Mouse (Mus musculus): ENCODE data around the gene Cryzl1. TPM values are rescaled to one million over a fixed set of nuclear protein-coding genes. Genes with fewer than 3 reads are reported as not detected.

The Cryzl1 gene
- polyA plus RNA-seq, 1 experiment = 11.6 TPM

DNA sequence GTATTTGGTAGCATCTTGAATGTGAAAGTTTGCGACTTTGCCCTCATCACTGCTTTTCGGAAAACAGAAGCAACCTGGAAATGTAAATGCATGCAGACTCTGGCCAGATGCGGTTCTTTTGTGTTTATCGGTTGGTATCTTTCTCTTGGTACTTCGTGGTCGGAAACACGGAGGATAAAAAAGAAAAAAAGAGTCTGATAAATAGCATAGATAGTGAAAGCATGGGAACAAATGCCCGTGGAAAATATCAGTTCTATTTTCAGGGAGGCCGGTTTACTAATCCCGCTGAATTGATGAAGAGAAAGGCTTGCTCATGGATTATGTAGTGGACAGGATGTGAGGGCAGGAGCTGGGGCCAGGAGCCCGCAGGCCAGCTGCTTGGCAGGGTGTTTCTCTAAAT lies 1.7 kb upstream of the Cryzl1 start:
- H3K27ac ChIP-seq (ENCODE audit: insufficient read depth, low read length) = no peak overlapping the region
- peaks cover 5% of the 10 kb centered on the region; the same call in 1 of the 2 replicates for H3K4me1 ChIP-seq (ENCODE audit: control insufficient read depth, insufficient read depth, insufficient read length)
- peaks cover 11% of the 10 kb centered on the region for H3K27me3 ChIP-seq (ENCODE audit: control insufficient read depth, insufficient read depth, low read length)
- no peaks in the 10 kb centered on the region for H3K36me3 ChIP-seq (ENCODE audit: control insufficient read depth, insufficient read depth, low read length)
- no peak for DNase-seq (ENCODE audit: low read depth in 1 of 2, low spot score in 2 of 2)
- TF ChIP-seq CTCF (IDR thresholded peaks at IDR 0.05; ENCODE audit: extremely low read depth, insufficient read depth, insufficient read length, insufficient replicate concordance) = no peak
- no peak for TF ChIP-seq POLR2A (IDR thresholded peaks at IDR 0.05; ENCODE audit: low read depth, low read length)
- 6% methylated on average over 11 of the region's 11 CpGs for WGBS
- H3K4me3 ChIP-seq (ENCODE audit: extremely low read depth, insufficient read depth, insufficient read length) = peak overlapping the region; percentile 91

DNA sequence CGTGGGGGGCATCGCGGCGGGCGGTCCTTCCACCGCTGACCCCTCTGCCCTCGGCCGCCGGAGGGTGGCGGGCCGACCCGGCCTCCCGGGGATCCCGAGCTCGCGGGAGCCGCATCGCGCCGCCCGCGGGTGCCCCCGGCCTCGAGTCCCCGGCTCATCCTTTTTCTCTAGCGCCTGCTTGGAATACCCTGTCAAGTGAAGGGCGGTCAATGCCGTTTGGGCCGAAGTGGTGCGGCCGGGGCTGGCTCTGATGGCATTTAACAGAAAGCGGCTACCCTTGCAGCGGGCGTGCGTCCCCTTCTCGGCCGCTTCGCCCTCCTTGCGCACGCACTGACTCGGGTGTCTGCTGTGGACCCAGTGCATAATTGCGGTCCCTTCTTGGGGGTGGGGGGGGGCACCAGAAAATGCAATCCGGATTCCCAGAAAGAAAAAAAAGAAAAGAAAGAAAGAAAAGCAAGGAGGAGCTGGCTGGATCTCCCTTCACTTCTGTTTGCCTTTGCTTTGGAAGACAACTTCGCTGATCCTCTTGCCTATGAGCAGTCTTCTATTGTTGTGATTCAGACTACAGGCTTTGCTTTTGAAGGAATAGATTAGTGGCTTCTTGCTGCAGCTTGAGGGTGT lies 1.2 kb upstream of the Cryzl1 start:
- Histone ChIP-seq H3K27me3 (ENCODE audit: control insufficient read depth, insufficient read depth, low read length) (peaks cover 11% of the 10 kb centered on the region), H3K36me3 (ENCODE audit: control insufficient read depth, insufficient read depth, low read length) (no peaks in the 10 kb centered on the region), H3K27ac (ENCODE audit: insufficient read depth, low read length) (no peak overlapping the region), H3K4me1 (ENCODE audit: control insufficient read depth, insufficient read depth, insufficient read length) (peaks cover 4% of the 10 kb centered on the region; the same call in 1 of the 2 replicates), H3K4me3 (ENCODE audit: extremely low read depth, insufficient read depth, insufficient read length) (peak overlapping the region; percentile 91)
- peak in 1 of 2 experiments; percentile 15 for DNase-seq (ENCODE audit: low read depth in 1 of 2, low spot score in 2 of 2)
- no peak for TF ChIP-seq POLR2A (IDR thresholded peaks at IDR 0.05; ENCODE audit: low read depth, low read length)
- no peak for TF ChIP-seq CTCF (IDR thresholded peaks at IDR 0.05; ENCODE audit: extremely low read depth, insufficient read depth, insufficient read length, insufficient replicate concordance)
- under 1% methylated on average over 42 of the region's 44 CpGs for WGBS

DNA sequence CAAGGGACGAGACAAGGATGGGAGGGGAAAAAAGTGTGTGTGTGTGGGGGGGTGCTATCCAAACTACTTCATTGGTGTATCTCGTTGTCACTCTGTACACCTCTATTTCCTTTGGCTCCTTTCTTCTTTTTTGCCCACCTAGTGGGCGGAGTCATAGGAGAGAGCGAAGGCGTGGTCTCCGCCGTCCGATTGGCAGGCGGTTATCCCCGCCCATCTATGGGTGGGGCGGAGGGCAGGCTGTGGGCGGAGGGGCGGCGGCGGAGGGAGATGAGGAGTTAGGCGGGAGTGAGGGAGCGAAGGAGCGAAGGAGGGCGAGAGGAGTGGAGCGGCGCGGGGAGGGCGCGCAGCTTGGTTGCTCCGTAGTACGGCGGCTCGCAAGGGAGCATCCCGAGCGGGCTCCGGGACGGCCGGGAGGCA lies 299 bp upstream of the Cryzl1 start, which contains the start of gene Itsn1:
Gene Itsn1 (plus strand): TSS at position 216 of the 417 bp plus-strand sequence.
- peak; percentile 97 to 99 for DNase-seq (ENCODE audit: low read depth in 1 of 2, low spot score in 2 of 2)
- Histone ChIP-seq H3K36me3 (ENCODE audit: control insufficient read depth, insufficient read depth, low read length) (no peaks in the 10 kb centered on the region), H3K27ac (ENCODE audit: insufficient read depth, low read length) (peak within 1 kb of the TSS; percentile 83), H3K27me3 (ENCODE audit: control insufficient read depth, insufficient read depth, low read length) (peaks cover 11% of the 10 kb centered on the region), H3K4me1 (ENCODE audit: control insufficient read depth, insufficient read depth, insufficient read length) (no peaks in the 10 kb centered on the region), H3K4me3 (ENCODE audit: extremely low read depth, insufficient read depth, insufficient read length) (peak within 1 kb of the TSS; percentile 91)
- no peak for TF ChIP-seq CTCF (IDR thresholded peaks at IDR 0.05; ENCODE audit: extremely low read depth, insufficient read depth, insufficient read length, insufficient replicate concordance)
- peak; percentile 54 for TF ChIP-seq POLR2A (IDR thresholded peaks at IDR 0.05; ENCODE audit: low read depth, low read length)
- 0% methylated on average over 24 of the region's 33 CpGs for WGBS

DNA sequence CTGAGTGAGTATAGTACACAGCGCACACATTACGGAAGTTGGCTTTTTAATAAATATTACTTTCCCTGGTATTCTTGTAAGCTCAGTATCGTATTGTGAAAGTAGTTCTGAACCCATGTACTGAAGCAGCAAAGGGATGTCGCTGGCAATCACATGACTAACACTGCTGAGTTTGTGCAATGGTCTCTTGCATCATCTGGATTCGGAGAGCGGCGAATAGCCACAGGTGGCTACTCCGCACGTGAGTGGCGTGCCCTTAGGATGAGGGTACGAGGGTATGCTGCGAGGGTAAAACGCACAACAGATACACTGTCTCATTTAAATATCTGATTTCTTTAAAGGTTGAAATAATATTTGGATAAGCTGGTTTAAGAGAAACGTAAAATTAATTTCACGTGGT lies 1.3 kb downstream of the Cryzl1 start:
- H3K27ac ChIP-seq (ENCODE audit: insufficient read depth, low read length) = no peak overlapping the region
- no peak for DNase-seq (ENCODE audit: low read depth in 1 of 2, low spot score in 2 of 2)
- H3K27me3 ChIP-seq (ENCODE audit: control insufficient read depth, insufficient read depth, low read length) = peaks cover 11% of the 10 kb centered on the region
- 90% methylated on average over 15 of the region's 15 CpGs for WGBS
- H3K36me3 ChIP-seq (ENCODE audit: control insufficient read depth, insufficient read depth, low read length) = no peaks in the 10 kb centered on the region
- no peak overlapping the region for H3K4me3 ChIP-seq (ENCODE audit: extremely low read depth, insufficient read depth, insufficient read length)
- TF ChIP-seq POLR2A (IDR thresholded peaks at IDR 0.05; ENCODE audit: low read depth, low read length) = no peak
- no peak for TF ChIP-seq CTCF (IDR thresholded peaks at IDR 0.05; ENCODE audit: extremely low read depth, insufficient read depth, insufficient read length, insufficient replicate concordance)
- no peaks in the 10 kb centered on the region for H3K4me1 ChIP-seq (ENCODE audit: control insufficient read depth, insufficient read depth, insufficient read length)

DNA sequence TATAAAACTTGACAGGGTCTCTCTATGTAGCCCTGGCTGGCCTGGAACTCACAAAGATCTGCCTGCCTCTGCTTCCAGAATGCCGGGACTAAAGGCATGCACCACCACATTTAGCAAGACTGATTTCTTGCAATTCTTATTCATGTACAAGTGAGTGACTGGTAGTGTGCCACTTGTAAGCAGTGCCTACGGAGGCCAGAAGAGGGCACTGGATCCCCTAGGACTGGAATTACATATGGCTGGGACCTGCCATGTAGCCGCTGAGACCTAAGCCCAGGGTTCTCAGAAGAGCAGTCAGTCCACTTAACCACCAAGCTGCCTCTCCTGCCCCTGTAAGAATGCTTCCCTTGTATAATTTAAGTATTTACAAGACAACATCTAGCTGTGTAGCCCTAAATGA lies 4.5 kb downstream of the Cryzl1 start:
- Histone ChIP-seq H3K4me3 (ENCODE audit: extremely low read depth, insufficient read depth, insufficient read length) (no peak overlapping the region), H3K27ac (ENCODE audit: insufficient read depth, low read length) (no peak overlapping the region), H3K36me3 (ENCODE audit: control insufficient read depth, insufficient read depth, low read length) (peaks cover 1% of the 10 kb centered on the region; the same call in 1 of the 2 replicates), H3K27me3 (ENCODE audit: control insufficient read depth, insufficient read depth, low read length) (no peaks in the 10 kb centered on the region), H3K4me1 (ENCODE audit: control insufficient read depth, insufficient read depth, insufficient read length) (no peaks in the 10 kb centered on the region)
- WGBS = 69% methylated on average over 3 of the region's 3 CpGs
- peak; percentile 26 to 56 for DNase-seq (ENCODE audit: low read depth in 1 of 2, low spot score in 2 of 2)
- no peak for TF ChIP-seq POLR2A (IDR thresholded peaks at IDR 0.05; ENCODE audit: low read depth, low read length)
- TF ChIP-seq CTCF (IDR thresholded peaks at IDR 0.05; ENCODE audit: extremely low read depth, insufficient read depth, insufficient read length, insufficient replicate concordance) = peak; percentile 61; the same call in 1 of the 2 replicates

DNA sequence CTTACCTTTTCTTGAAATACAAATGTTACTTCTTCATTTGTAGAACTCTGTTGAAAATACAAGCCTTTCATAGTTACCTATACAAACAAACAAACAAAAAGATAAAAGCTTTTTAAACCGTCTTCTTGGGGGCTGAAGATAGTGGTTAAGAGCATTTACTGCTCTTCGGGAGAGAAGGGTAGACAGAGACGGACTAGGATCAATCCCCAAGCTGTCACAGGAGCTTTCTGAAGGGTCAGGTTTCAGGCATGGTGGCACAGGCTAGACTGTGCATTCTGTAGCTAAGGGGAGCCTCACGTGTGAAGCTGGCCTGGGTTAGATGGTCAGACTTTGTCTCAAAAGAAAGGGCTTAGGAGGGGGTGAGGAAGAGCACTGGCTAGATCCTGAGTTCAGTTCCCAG lies 11.4 kb downstream of the Cryzl1 start:
- no peak for TF ChIP-seq CTCF (IDR thresholded peaks at IDR 0.05; ENCODE audit: extremely low read depth, insufficient read depth, insufficient read length, insufficient replicate concordance)
- WGBS = 81% methylated on average over 4 of the region's 4 CpGs
- peak overlapping the region; percentile 20; the same call in 1 of the 2 replicates for H3K27ac ChIP-seq (ENCODE audit: insufficient read depth, low read length)
- no peaks in the 10 kb centered on the region for H3K4me1 ChIP-seq (ENCODE audit: control insufficient read depth, insufficient read depth, insufficient read length)
- peaks cover 10% of the 10 kb centered on the region for H3K36me3 ChIP-seq (ENCODE audit: control insufficient read depth, insufficient read depth, low read length)
- no peaks in the 10 kb centered on the region for H3K27me3 ChIP-seq (ENCODE audit: control insufficient read depth, insufficient read depth, low read length)
- H3K4me3 ChIP-seq (ENCODE audit: extremely low read depth, insufficient read depth, insufficient read length) = no peak overlapping the region
- DNase-seq (ENCODE audit: low read depth in 1 of 2, low spot score in 2 of 2) = no peak

DNA sequence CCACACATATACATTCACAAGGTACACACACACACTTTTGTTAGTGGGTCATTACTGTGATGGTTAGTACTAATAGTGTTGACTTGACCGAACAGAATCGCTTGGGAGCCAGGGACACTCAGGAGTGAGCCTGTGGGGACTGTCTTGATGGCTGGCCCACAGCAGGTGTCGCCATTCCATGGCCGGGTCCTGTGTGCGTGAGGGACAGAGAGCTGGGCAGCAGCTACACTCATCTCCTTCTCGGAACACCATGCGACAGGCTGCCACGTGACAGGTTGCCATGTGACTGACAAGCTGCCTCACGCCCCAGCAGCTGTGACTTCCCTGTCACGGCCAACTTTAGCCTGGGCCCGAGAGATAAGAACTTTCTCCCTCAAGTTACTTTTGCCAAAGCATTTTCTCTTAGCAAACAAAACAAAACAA lies 11.8 kb downstream of the Cryzl1 start:
- Histone ChIP-seq H3K4me1 (ENCODE audit: control insufficient read depth, insufficient read depth, insufficient read length) (no peaks in the 10 kb centered on the region), H3K27ac (ENCODE audit: insufficient read depth, low read length) (no peak overlapping the region), H3K4me3 (ENCODE audit: extremely low read depth, insufficient read depth, insufficient read length) (no peak overlapping the region), H3K27me3 (ENCODE audit: control insufficient read depth, insufficient read depth, low read length) (no peaks in the 10 kb centered on the region), H3K36me3 (ENCODE audit: control insufficient read depth, insufficient read depth, low read length) (peaks cover 10% of the 10 kb centered on the region)
- 79% methylated on average over 11 of the region's 11 CpGs for WGBS
- DNase-seq (ENCODE audit: low read depth in 1 of 2, low spot score in 2 of 2) = no peak
- no peak for TF ChIP-seq POLR2A (IDR thresholded peaks at IDR 0.05; ENCODE audit: low read depth, low read length)
- TF ChIP-seq CTCF (IDR thresholded peaks at IDR 0.05; ENCODE audit: extremely low read depth, insufficient read depth, insufficient read length, insufficient replicate concordance) = no peak
